Mouse (Mus musculus) heart, embryonic 15.5 days (tissue): ENCODE data around the gene Pimreg. TPM values are rescaled to one million over a fixed set of nuclear protein-coding genes. Genes with fewer than 3 reads are reported as not detected.

Source experiments
- ATAC-seq: fragments of 200-750 bp; cut with Nextera tagmentation; replicated peaks from 2 replicates; pipeline ENCODE4 v1.8.0; 2017; ENCODE audit warnings: low read depth, moderate TSS enrichment; ENCODE audit not compliant: insufficient number of reproducible peaks, insufficient read depth, low FRiP score
- H3K27ac ChIP-seq: fragments of 300-500 bp; sonication (generic); 2 replicates; pipeline ENCODE4 v1.5.1; 2015; ENCODE audit warnings: mild to moderate bottlenecking, inconsistent platforms
- H3K27me3 ChIP-seq: fragments of 300-500 bp; sonication (generic); 2 replicates; pipeline ENCODE4 v1.6.1; 2015; ENCODE audit warnings: inconsistent platforms
- H3K36me3 ChIP-seq: fragments of 300-500 bp; sonication (generic); 2 replicates; pipeline ENCODE4 v1.6.1; 2015; ENCODE audit warnings: mild to moderate bottlenecking, inconsistent platforms
- H3K4me1 ChIP-seq: fragments of 300-500 bp; sonication (generic); replicated peaks from 2 replicates; pipeline ENCODE4 v1.6.1; 2015; ENCODE audit warnings: inconsistent platforms
- H3K4me2 ChIP-seq: fragments of 300-500 bp; sonication (generic); 2 replicates; pipeline ENCODE4 v1.6.1; 2015; ENCODE audit warnings: inconsistent platforms, mild to moderate bottlenecking, moderate library complexity
- H3K4me3 ChIP-seq: fragments of 300-500 bp; sonication (generic); 2 replicates; pipeline ENCODE4 v1.5.1; 2015; ENCODE audit warnings: mild to moderate bottlenecking, inconsistent platforms
- H3K9ac ChIP-seq: fragments of 300-500 bp; sonication (generic); 2 replicates; pipeline ENCODE4 v1.6.1; 2015; ENCODE audit warnings: mild to moderate bottlenecking, inconsistent platforms
- H3K9me3 ChIP-seq: fragments of 300-500 bp; sonication (generic); replicated peaks from 2 replicates; pipeline ENCODE4 v1.6.1; 2016; ENCODE audit warnings: inconsistent platforms
- WGBS: fragments of 180-500 bp; shearing (Covaris S2); methylation state at CpG from one replicate; pipeline ENCODE4 v1.1.7; 2015; ENCODE audit warnings: mixed read lengths; 5-methylcytosine and 5-hydroxymethylcytosine counted together
- polyA plus RNA-seq: library from polyadenylated mRNA; unstranded; fragments of >200 nt; fragmentation: Nextera tagmentation; extraction: Ambion mirVana; gene quantifications from 2 replicates; pipeline ENCODE4 v1.2.1, GENCODE M21; 2015

The Pimreg gene
- polyA plus RNA-seq, 1 experiment from 2014 or later: 65.7 TPM

- H3K9me3 ChIP-seq: no peaks in the 10 kb centered on the region
- WGBS: 59% methylated on average over 7 of the region's 7 CpGs
- H3K27me3 ChIP-seq: no peaks in the 10 kb centered on the region
- no peak for ATAC-seq
- H3K9ac ChIP-seq: no peak overlapping the region
- no peak overlapping the region for H3K4me3 ChIP-seq
- no peaks in the 10 kb centered on the region for H3K36me3 ChIP-seq
- H3K27ac ChIP-seq: no peak overlapping the region
- peaks cover 28% of the 10 kb centered on the region for H3K4me1 ChIP-seq
- H3K4me2 ChIP-seq: no peak overlapping the region
These were observed 52.6 kb downstream of the Pimreg start for GRCm38 (mm10) chr11:72094442-72094841.

GRCm38 (mm10) chr11:72095994-72096393 is 54.2 kb downstream of the Pimreg start:
- Histone ChIP-seq H3K4me3 (no peak overlapping the region), H3K27ac (no peak overlapping the region), H3K4me2 (no peak overlapping the region), H3K9me3 (no peaks in the 10 kb centered on the region), H3K27me3 (no peaks in the 10 kb centered on the region), H3K9ac (no peak overlapping the region), H3K4me1 (peaks cover 28% of the 10 kb centered on the region), H3K36me3 (no peaks in the 10 kb centered on the region)
- WGBS: 36% methylated on average over 3 of the region's 3 CpGs
- no peak for ATAC-seq

Other genes with a start within 250 kb of the Pimreg start
- gene Aipl1, start 4.5 kb upstream of the Pimreg start, polyA plus RNA-seq: 0.21 and 0.42 TPM in 2 replicates
- 0.21 and 0.55 TPM in 2 replicates for gene Pitpnm3, start 93.7 kb downstream of the Pimreg start, polyA plus RNA-seq
- gene Gm43951, start 164.8 kb downstream of the Pimreg start, polyA plus RNA-seq: 0.09 and 0.23 TPM in 2 replicates
- gene 4933427D14Rik, start 165.4 kb downstream of the Pimreg start, polyA plus RNA-seq: 6.1 and 6.8 TPM in 2 replicates
- 147 and 151 TPM in 2 replicates for gene Txndc17, start 165.5 kb downstream of the Pimreg start, polyA plus RNA-seq
- 28.2 and 29.4 TPM in 2 replicates for gene Med31, start 173.6 kb downstream of the Pimreg start, polyA plus RNA-seq
- gene Slc13a5, start 225.2 kb downstream of the Pimreg start, polyA plus RNA-seq: 0.08 and 0.11 TPM in 2 replicates